Mouse (Mus musculus): ENCODE measurements at regions not wholly inside any gene's neighbourhood (a gene's known extent, or its start where the extent isn't known, plus 50 kb on each side); places are given as distances from the start of the nearest gene placed in this dataset.
A peak's percentile ranks its signal among the peaks of the same experiment; 100 is the strongest.
"Not testable (repeated sequence)": the region's sequence is repeated elsewhere in the genome, so short reads cannot be mapped to it uniquely, and the experiment has no call there.

DNA sequence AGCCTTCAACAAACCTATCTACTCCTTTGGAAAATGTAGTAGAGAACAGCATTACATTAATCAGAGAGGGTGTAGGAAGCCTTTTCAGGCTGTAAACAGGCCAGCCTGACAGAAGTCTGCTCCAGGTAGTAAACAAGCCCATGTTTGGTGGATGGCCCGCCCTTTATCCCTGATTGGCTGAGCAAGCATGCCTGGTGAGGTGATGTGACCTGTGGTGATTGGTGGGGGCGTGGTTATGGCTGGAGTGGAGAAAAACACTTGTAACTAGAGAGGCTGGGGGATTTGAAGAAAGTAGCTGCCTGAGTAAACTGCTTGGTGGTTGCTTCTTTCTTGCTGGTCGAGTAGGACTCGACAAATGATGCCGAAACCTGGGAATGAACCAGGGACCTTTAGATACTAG lies 621.3 kb upstream of the Dsel start:
- DNase-seq (ENCODE audit: low read depth, low spot score), result not testable (repeated sequence)

DNA sequence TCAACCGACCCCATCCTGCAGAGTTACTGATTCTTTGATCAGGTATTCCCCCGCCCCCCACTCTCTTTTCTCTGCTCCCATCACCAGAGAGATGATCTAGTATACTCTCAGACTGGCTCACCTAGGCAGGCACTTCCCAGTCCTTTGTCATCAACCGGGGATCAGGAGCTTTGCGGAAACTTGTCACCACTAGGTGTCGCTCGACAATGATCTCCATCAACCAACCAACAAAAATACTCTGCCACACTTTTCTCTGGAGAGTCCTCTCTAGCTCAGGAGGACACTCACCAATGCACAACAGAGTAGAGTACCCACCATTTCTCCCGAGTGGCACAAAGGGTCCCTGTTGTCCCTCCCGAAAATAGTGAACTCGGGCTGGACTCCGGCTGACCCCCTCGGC lies 591.3 kb upstream of the Dsel start:
- DNase-seq (ENCODE audit: low read depth, low spot score), result peak; percentile 68

DNA sequence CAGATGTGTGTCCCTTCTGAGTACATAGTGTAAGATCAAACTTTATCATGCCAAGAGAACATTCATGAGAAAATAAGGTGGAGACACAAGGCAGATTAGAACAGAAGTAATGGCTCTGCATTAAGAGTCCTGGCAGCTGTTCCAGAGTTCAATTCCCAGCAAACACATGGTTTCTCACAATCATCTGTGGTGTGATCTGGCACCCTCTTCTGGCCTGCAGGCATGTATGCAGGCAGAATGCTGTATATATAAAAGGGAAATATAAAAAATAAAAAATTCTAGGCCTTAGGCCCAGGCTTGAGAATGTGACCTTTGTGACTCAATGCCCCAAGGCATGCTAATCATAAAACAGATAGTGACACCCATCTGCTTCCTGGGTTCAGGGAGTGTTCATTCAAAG lies 587.7 kb upstream of the Dsel start:
- peak; percentile 33 for DNase-seq (ENCODE audit: low read depth, low spot score)

DNA sequence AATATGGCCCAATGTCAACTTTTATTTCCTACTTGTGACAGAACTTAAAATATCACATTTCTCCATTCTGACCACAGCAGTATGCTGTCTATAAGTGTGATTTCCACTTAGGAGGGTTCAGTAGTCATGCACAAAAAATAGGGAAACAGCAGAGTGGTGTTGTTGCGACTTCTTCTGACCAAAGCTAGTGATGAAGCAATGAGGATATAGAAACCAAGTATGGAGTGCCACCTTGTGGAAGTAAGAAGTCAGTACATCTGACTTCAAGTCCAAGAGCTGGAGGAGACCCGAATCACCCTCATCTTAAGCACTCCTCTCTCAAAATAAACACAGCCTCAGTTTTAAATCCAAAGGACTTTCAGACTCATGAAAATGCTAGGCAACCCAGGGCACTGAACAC lies 586.9 kb upstream of the Dsel start:
- DNase-seq (ENCODE audit: low read depth, low spot score), result peak; percentile 44

DNA sequence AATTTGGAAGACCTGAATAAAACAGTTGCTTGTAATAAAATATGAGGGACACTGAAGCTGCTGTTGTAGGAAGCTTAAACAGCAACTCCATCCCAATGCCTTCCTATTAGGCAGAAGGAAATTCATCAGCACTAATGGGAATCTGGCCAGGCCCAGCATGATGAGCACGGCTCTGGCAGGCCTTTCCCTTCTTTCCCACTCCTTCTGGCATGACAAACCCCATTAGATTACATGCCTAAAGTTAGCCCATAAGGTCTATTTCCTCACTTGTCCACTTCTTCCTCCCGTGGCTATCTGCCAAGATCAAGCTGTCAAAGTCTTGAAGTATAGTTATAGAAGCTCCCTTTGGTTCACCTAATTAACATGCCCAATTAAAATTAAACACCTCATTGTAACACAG lies 574.4 kb upstream of the Dsel start:
- DNase-seq (ENCODE audit: low read depth, low spot score), result no peak

DNA sequence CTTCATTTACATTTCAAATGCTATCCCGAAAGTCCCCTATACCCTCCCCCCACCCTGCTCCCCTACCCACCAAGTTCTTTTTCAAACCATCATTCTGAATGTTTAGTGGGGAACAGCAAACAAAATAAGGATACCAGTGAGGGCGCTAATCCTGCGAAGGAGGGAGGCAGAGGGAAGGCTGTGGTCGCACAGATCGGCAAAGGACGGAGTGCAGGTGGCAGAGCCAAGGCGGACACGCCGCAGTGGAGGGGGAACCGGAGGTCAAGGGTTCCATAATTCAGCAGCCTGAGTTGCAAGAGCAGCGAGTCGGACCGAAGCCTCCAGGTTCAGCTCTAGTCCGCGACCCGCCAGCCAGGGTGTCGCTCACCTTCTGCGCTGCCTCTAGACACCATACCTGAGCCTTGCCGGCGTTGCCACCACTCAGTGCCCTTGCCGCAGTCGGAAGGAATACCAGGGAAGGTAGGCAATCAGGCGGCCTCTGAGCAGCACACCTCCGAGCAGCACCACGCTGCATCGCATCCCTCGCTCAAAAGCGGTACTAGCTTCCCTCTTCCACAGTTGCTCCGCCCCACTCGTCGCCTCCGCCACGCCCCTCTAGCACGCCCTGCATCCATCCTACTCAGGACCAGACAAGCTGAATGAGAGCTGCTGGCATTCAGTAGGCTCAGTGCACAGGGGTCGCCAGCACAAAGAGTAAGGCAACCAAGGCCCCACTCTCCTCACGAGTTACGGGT lies 551.8 kb upstream of the Dsel start:
- no peak for DNase-seq (ENCODE audit: low read depth, low spot score)

DNA sequence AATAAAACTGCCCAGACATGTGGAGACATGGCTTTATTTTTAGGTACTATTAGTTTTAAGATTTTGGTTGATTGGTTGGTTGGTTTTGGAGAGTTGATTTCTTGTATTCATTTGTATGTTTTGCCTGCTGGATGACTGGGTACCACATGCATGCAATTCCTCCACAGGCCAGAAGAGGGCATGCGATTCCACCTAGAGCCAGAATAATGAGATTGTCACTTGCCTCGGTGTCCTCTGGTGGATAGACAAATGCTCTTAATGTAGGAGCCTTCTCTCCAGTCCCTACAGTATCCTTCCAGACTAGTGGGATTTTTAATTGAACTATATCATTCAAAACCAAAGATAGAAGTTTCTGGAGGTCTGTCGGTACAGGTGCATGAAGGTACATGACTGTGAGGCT lies 524.1 kb upstream of the Dsel start:
- peak; percentile 23 for DNase-seq (ENCODE audit: low read depth, low spot score)

DNA sequence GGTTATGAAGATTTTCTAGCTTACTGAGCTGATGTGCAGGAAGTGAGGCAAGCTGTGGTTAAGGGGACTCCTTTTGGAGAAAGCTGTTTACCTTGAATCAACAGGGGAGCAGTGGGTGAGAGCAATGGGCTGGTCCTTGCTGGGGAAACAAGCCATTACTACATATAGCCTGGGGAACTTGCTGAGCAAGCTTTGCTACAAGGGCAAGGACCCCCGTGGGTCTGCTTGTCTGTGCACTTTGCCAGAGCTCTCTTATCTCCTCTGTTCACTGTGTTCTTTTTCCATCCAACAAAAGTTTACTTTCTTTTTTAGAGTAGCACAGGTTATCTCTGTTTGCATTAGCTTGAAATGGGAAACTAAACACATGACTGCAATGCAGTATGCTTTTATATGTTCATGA lies 519.3 kb upstream of the Dsel start:
- DNase-seq (ENCODE audit: low read depth, low spot score), result no peak

DNA sequence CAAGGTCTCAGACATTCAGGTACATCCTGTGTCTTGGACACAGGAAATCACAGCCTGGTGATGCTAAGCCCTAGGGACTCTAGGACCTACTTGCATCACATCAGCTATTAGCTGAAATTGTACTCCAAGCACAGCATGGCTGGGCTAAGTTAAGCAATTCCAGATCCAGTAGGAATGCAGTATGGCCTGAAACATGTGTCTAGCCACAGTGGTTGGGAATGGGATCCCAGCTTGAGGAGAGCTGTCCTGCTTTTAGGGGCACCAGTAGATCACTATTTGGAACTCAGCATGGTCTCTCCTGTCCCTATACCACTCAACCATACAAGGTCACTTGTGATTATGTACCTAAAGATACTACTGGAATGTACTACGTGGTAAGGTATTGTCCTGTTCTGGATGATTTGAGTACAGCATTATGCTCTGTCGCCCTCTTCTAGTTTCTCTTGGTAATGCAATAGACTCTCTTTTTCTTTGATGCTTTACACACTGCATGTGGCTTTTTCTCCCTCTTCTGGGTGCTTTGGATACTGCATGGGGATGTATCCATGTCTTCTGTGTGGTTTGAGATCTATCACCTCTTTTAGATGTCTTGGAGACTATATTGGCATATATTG lies 515.0 kb upstream of the Dsel start:
- DNase-seq (ENCODE audit: low read depth, low spot score), result peak; percentile 58

DNA sequence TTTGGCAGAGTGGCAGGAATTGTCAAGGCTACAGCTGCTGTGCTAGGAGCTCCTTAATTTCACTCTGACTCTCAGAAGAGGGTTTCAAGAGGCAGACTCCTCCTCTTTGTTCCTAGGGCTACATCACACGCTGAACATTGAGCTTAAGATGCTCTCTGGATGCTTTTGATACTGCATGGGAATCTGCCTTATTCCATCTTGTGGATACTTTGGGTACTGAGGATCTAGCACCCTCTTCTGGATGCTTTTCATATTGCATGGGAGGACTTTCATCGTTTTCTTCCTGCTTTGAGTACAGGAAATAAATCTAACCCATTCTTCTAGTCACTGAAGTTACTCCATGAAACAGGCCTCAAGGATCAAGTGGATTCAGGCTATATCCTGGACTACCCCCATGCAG lies 513.9 kb upstream of the Dsel start:
- DNase-seq (ENCODE audit: low read depth, low spot score), result peak; percentile 75

DNA sequence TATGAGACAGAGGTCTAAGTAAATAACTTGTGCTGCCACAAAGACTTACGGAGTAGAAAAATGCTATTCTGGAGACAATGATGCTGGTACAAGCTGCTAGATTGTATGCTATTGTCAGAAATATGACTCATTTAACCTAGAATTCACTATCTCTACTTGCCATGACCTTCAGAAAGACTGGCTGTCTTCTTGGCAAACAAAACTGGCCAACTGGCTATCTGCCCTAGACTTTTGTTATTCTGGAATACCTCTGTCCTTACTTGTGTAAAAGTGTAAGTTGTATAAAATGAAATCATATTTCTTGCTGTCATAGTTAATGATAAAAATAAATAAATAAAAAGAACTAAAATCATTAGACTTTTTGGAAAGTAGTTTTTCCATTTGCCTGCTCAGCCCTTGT lies 491.1 kb upstream of the Dsel start:
- DNase-seq (ENCODE audit: low read depth, low spot score), result no peak
